Mouse (Mus musculus): ENCODE data around the gene Prps1l1.

DNA sequence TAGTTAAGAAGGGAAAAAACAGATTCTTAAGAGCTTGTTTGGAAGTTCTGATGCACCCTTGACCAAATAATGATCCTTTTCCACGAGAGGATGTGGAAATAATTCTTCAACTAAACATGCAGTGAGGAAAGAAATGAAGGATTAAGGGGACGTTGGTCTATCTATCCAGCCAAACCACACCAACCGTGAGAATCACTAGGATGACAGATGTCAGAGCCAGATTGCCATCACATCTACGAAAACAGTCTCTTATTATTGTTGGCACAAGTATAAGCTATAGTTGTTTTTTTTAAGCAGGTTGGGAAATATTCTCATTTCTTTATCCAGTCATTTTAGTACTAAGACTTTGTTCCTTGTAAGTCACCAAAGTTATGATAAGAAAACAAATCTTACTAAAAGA is 15.8 kb downstream of the Prps1l1 start:
- no peak for TF ChIP-seq GATA1 (IDR thresholded peaks at IDR 0.05; ENCODE audit: borderline replicate concordance, low read length)
- no peak for TF ChIP-seq CTCF (IDR thresholded peaks at IDR 0.05; ENCODE audit: low read depth, low read length)

All from G1E (cell line).